Mouse (Mus musculus): Measurements from ENCODE around the gene Fmo5. TPM values are rescaled to one million over a fixed set of nuclear protein-coding genes. Genes with fewer than 3 reads are reported as not detected.

Gene Fmo5
- 7.5 and 9.6 TPM in 2 replicates for polyA plus RNA-seq (2015; fragmentation: Nextera tagmentation; extraction: Ambion mirVana)

DNA sequence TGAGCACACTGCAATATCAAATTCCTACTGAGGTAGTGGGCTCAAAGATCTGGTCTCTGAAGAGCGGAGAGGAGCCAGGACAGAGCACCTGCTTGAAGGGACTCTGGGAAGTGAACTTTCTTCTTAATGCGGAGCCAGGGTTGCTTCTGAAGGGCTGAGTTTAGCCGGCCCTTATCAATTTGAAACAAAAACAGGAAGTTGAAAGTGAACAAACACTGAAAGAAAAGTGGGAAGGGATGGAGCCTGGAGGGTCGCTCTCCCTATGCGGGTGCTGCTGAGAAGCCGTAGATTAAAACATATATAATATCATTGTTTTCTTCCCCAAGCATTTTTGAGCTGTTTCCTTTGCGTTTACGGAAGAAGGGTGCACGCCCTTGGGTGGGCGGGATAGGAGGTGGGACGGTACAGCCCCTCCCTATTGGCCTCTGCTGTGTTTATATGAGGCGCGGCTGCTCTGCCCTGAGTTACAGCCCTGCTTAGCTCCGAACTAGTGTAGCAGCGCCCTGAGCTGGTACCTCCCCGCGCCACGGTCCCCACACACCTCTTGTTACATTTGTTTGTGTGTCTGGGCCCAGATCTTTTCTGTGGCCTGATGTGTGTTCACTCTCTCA lies at the start of gene Fmo5:
Gene Fmo5 (plus strand): TSS at position 414 of the 611 bp plus-strand sequence.
- no peaks in the 10 kb centered on the region for H3K36me3 ChIP-seq
- ATAC-seq (ENCODE audit: low read depth) (peak; percentile 100), DNase-seq (peak; percentile 63)
- peak within 1 kb of the TSS; percentile 67 for H3K9ac ChIP-seq
- whole genome bisulfite sequencing (ENCODE audit: insufficient replicate concordance) = 2% methylated on average over 18 of the region's 18 CpGs
- no peaks in the 10 kb centered on the region for H3K27me3 ChIP-seq
- H3K4me3 ChIP-seq (replicated peaks) = peak within 1 kb of the TSS; percentile 63
- no peaks in the 10 kb centered on the region for H3K9me3 ChIP-seq (replicated peaks)
- H3K27ac ChIP-seq = peak within 1 kb of the TSS; percentile 70
- H3K4me2 ChIP-seq = peak within 1 kb of the TSS; percentile 74
- peaks cover 22% of the 10 kb centered on the region for H3K4me1 ChIP-seq (replicated peaks)

GRCm38 (mm10) chr3:97585383-97586160 lies 43.0 kb upstream of the Fmo5 start:
- Histone ChIP-seq H3K27me3 (no peaks in the 10 kb centered on the region), H3K4me3 (replicated peaks) (no peak overlapping the region), H3K36me3 (peaks cover 68% of the 10 kb centered on the region), H3K9me3 (replicated peaks) (no peaks in the 10 kb centered on the region), H3K4me2 (no peak overlapping the region), H3K9ac (no peak overlapping the region), H3K4me1 (replicated peaks) (no peaks in the 10 kb centered on the region), H3K27ac (no peak overlapping the region)
- ATAC-seq (ENCODE audit: low read depth) (0 out of 2 replicates have a peak, but pooled peaks have one; percentile 50), DNase-seq (peak; percentile 33)
- WGBS (ENCODE audit: insufficient replicate concordance) = 67% methylated on average over 18 of the region's 18 CpGs

DNA sequence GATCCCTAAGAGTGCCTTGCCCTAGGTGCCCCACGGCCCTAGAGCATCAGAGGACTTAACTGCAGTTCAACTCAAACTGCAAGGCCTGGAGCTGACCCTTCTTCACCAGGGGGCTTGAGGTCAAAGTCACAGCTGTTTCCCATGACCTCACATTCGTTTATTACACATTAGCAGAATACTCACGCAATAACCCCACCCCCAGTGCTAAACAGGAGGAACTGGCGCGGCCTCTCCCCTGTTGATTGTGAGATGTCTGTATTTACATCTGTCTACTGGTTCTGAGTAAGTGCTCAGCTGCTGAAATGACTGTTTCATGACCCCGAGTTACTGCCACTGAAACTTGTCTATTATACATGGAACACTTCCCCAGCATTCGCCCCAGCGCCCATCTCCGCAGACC lies 40.9 kb upstream of the Fmo5 start:
- Histone ChIP-seq H3K4me2 (no peak overlapping the region), H3K27me3 (no peaks in the 10 kb centered on the region), H3K4me1 (replicated peaks) (no peaks in the 10 kb centered on the region), H3K9me3 (replicated peaks) (no peaks in the 10 kb centered on the region), H3K36me3 (peaks cover 58% of the 10 kb centered on the region), H3K4me3 (replicated peaks) (no peak overlapping the region), H3K9ac (no peak overlapping the region), H3K27ac (no peak overlapping the region)
- DNase-seq = no peak
- 77% methylated on average over 9 of the region's 9 CpGs for WGBS (ENCODE audit: insufficient replicate concordance)
- no peak for ATAC-seq (ENCODE audit: low read depth)

- DNase-seq (no peak), ATAC-seq (ENCODE audit: low read depth) (no peak)
- Histone ChIP-seq H3K27ac (no peak overlapping the region), H3K36me3 (peaks cover 54% of the 10 kb centered on the region), H3K9ac (no peak overlapping the region), H3K4me3 (replicated peaks) (no peak overlapping the region), H3K9me3 (replicated peaks) (no peaks in the 10 kb centered on the region), H3K4me2 (no peak overlapping the region), H3K27me3 (no peaks in the 10 kb centered on the region), H3K4me1 (replicated peaks) (no peaks in the 10 kb centered on the region)
- 78% methylated on average over 8 of the region's 8 CpGs for WGBS (ENCODE audit: insufficient replicate concordance)
These were observed 37.9 kb upstream of the Fmo5 start for GRCm38 (mm10) chr3:97590699-97591098.

GRCm38 (mm10) chr3:97593089-97593488 lies 35.5 kb upstream of the Fmo5 start:
- ATAC-seq (ENCODE audit: low read depth) = no peak
- no peaks in the 10 kb centered on the region for H3K4me1 ChIP-seq (replicated peaks)
- no peak overlapping the region for H3K27ac ChIP-seq
- no peak overlapping the region for H3K4me2 ChIP-seq
- peaks cover 41% of the 10 kb centered on the region for H3K36me3 ChIP-seq
- H3K27me3 ChIP-seq = no peaks in the 10 kb centered on the region
- DNase-seq = no peak
- 86% methylated on average over 5 of the region's 5 CpGs for WGBS (ENCODE audit: insufficient replicate concordance)
- H3K4me3 ChIP-seq (replicated peaks) = no peak overlapping the region
- H3K9ac ChIP-seq = no peak overlapping the region
- H3K9me3 ChIP-seq (replicated peaks) = no peaks in the 10 kb centered on the region

DNA sequence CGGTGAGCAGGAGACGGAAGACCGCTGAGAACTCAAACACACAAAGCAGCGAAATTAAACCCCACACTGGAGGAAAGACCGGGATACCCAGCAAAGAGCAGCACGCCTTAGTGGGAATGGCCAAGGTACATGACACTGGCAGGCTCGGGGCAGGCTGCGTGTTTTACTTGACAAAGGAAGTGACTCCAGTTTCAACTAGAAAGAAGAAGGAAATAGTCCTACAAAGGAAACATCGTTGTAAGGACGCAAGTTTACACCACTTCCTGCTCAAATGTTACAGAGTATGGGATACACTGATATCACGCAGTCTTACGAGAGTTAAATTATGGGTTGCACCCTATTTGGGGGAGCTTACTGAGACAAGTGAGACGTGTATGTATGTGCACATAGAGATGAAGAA lies 34.5 kb upstream of the Fmo5 start:
- no peak overlapping the region for H3K4me2 ChIP-seq
- WGBS (ENCODE audit: insufficient replicate concordance) = 70% methylated on average over 13 of the region's 13 CpGs
- peaks cover 41% of the 10 kb centered on the region for H3K36me3 ChIP-seq
- ATAC-seq (ENCODE audit: low read depth) (no peak), DNase-seq (no peak)
- no peaks in the 10 kb centered on the region for H3K4me1 ChIP-seq (replicated peaks)
- H3K9ac ChIP-seq = no peak overlapping the region
- no peak overlapping the region for H3K27ac ChIP-seq
- no peaks in the 10 kb centered on the region for H3K27me3 ChIP-seq
- no peaks in the 10 kb centered on the region for H3K9me3 ChIP-seq (replicated peaks)
- H3K4me3 ChIP-seq (replicated peaks) = no peak overlapping the region

DNA sequence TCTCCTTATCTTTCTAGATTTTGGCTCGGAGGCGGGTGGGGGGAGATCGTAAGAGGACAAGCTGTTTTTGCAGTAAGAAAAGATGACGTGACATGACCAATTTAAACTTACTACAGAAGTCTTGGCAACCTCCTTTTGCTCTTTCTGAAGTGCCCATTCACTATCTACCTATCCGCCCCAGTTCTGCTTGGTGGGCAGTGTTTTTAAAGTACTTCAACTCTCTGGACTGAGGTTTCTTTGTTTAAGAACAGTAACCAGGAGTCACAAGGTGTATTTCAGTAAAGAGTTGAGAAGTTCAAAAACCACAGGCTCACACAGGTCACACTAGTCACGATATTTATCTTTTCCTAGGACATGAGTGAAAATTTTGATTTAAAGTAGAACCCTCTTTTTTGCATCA lies 33.5 kb upstream of the Fmo5 start:
- ATAC-seq (ENCODE audit: low read depth) = no peak
- Histone ChIP-seq H3K4me2 (no peak overlapping the region), H3K27me3 (no peaks in the 10 kb centered on the region), H3K36me3 (peaks cover 43% of the 10 kb centered on the region), H3K9ac (no peak overlapping the region), H3K4me1 (replicated peaks) (no peaks in the 10 kb centered on the region), H3K4me3 (replicated peaks) (no peak overlapping the region), H3K9me3 (replicated peaks) (no peaks in the 10 kb centered on the region), H3K27ac (no peak overlapping the region)
- 71% methylated on average over 6 of the region's 6 CpGs for WGBS (ENCODE audit: insufficient replicate concordance)
- DNase-seq = no peak

DNA sequence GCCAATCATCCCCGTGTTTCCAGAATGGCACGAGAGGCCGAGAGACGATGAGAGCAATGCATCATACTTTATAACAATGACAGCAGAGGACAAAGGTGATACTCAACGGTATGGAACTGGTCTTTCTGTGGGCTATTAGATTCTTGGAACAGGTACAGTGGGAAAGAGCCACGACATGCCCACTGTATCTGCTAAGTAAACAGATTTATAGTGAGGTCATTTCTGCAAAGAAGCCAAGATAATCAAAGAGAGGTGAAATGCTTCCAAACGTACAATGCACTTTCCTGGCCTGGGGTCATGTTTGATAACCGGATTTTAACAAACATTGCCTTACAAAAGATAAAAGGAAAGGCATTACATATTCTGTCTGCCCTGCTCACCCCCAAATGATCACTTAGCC lies 31.8 kb upstream of the Fmo5 start:
- no peaks in the 10 kb centered on the region for H3K9me3 ChIP-seq (replicated peaks)
- no peak overlapping the region for H3K27ac ChIP-seq
- H3K4me1 ChIP-seq (replicated peaks) = no peaks in the 10 kb centered on the region
- WGBS (ENCODE audit: insufficient replicate concordance) = 69% methylated on average over 8 of the region's 8 CpGs
- no peak overlapping the region for H3K9ac ChIP-seq
- H3K27me3 ChIP-seq = no peaks in the 10 kb centered on the region
- peaks cover 51% of the 10 kb centered on the region for H3K36me3 ChIP-seq
- DNase-seq (no peak), ATAC-seq (ENCODE audit: low read depth) (no peak)
- H3K4me2 ChIP-seq = no peak overlapping the region
- H3K4me3 ChIP-seq (replicated peaks) = no peak overlapping the region

DNA sequence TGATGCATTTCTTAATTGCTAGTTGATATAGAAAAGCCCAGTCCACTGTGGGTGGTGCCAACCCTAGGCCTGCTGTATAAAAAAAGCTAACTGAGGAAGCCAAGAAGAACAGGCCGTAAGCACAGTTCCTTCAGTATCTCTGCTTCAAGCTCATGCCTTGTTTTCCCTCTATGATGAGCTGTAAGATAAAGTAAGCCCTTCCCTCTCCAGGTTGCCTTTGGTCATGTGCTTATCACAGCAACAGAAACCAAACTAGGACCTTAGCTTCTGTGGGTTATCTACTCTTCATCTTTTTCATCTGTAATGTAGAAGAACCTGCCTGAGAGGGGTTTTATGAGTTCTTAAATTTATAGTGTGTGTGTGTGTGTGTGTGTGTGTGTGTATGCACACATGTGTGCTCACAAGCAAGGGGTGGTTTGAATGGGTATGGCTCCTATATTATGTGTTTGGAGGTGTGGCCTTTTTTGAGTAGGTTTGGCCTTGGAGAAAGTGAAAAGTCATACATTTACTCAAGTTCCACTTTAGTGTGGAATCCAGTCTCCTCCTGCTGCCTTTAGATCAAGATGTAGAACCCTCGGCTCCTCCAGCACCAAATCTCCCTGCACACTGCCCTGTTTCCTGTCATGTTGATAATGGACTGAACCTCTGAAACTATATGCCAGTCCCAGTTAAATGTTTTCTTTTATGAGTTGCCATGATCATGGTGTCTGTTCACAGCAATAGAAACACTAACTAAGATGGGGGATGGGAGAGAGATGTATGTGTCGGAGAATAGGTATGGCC lies 28.4 kb upstream of the Fmo5 start:
- Histone ChIP-seq H3K4me2 (no peak overlapping the region), H3K9me3 (replicated peaks) (no peaks in the 10 kb centered on the region), H3K27ac (no peak overlapping the region), H3K36me3 (peaks cover 54% of the 10 kb centered on the region), H3K4me3 (replicated peaks) (no peak overlapping the region), H3K9ac (no peak overlapping the region), H3K4me1 (replicated peaks) (no peaks in the 10 kb centered on the region), H3K27me3 (no peaks in the 10 kb centered on the region)
- WGBS (ENCODE audit: insufficient replicate concordance) = 60% methylated on average over 3 of the region's 3 CpGs
- DNase-seq (no peak), ATAC-seq (ENCODE audit: low read depth) (no peak)

GRCm38 (mm10) chr3:97609201-97609844 lies 19.3 kb upstream of the Fmo5 start:
- peak overlapping the region; percentile 80 for H3K9ac ChIP-seq
- peak; percentile 51 for ATAC-seq (ENCODE audit: low read depth)
- H3K36me3 ChIP-seq = no peaks in the 10 kb centered on the region
- WGBS (ENCODE audit: insufficient replicate concordance) = under 1% methylated on average over 20 of the region's 20 CpGs
- H3K4me3 ChIP-seq (replicated peaks) = peak overlapping the region; percentile 73
- peak; percentile 55 for DNase-seq
- peaks cover 25% of the 10 kb centered on the region for H3K4me1 ChIP-seq (replicated peaks)
- no peaks in the 10 kb centered on the region for H3K9me3 ChIP-seq (replicated peaks)
- H3K4me2 ChIP-seq = peak overlapping the region; percentile 94
- H3K27ac ChIP-seq = peak overlapping the region; percentile 80
- H3K27me3 ChIP-seq = 0 out of 2 replicates have a peak, but pooled peaks cover under 1% of the 10 kb centered on the region

Measured in liver, embryonic 13.5 days (tissue).